13 mouse cellular contexts compared by ENCODE assay signal in the genomic region with DNA sequence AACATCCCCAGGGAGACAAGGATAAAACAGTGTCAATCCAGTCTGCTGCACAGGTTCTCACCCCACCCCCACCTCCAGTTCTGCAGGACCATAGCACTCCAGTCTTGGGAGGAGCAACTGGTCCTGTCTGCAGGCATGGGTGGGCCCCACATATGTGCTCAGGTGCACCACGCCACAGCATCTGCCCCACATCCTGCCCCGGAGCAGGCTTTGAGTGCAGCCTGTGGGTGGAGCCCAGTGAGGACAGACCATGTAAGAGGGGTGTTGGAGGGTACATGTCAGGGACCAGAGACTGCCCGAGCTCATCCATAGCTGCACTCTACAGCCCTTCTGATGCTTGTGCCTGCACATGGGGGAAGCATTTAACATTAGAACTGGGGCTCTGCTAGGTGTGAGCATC. TPM values are rescaled to one million over a fixed set of nuclear protein-coding genes. Genes with fewer than 3 reads are reported as not detected.
"Had no signal": no experiment of that assay in that cellular context is flagged by ENCODE, and none has a peak within 500 bp of the region (broad histone marks: within the 10 kb centered on the region; RNA-seq: fewer than 3 reads in every experiment).

No protein-coding gene starts in this region.

- H3K36me3 ChIP-seq: liver, embryonic 15.5 days; neural tube, embryonic 12.5 days; stomach, embryonic 15.5 days had no signal

- H3K4me3 ChIP-seq: liver, embryonic 15.5 days; neural tube, embryonic 12.5 days; stomach, embryonic 15.5 days had no signal

- H3K9me3 ChIP-seq: liver, embryonic 15.5 days; neural tube, embryonic 12.5 days; stomach, embryonic 15.5 days had no signal

- H3K27me3 ChIP-seq: liver, embryonic 15.5 days; neural tube, embryonic 12.5 days; stomach, embryonic 15.5 days had no signal

- H3K27ac ChIP-seq: liver, embryonic 15.5 days; neural tube, embryonic 12.5 days; stomach, embryonic 15.5 days had no signal

- DNase-seq: kidney, adult 8-10 months; kidney, postnatal 25 days; lung, adult 2 months; lung, postnatal 36 days; midbrain, embryonic 14.5 days; right cerebral cortex, postnatal 14 days had no signal

- H3K4me1 ChIP-seq: liver, embryonic 15.5 days; stomach, embryonic 15.5 days had no signal

RNA-seq across cellular contexts. Expression of a gene that starts 34.0 kb away (rescaled TPM):
- total RNA-seq: megakaryocyte progenitor cell, adult 5-6 weeks; monocyte, adult 5-6 weeks; neutrophil, adult 5-6 weeks had no signal
- polyA plus RNA-seq: inflammation-experienced regulatory T-cells, adult 6 months had no signal

RNA-seq across cellular contexts. Expression of a gene that starts 57.8 kb away (rescaled TPM):
- total RNA-seq: monocyte, adult 5-6 weeks had no signal
